Mouse (Mus musculus) lung, postnatal 0 days (tissue): Measurements from ENCODE around the gene Gm29609.
A peak's percentile ranks its signal among the peaks of the same experiment; 100 is the strongest.

ENCODE experiments used
- CTCF ChIP-seq: IDR thresholded peaks from 2 replicates; pipeline ENCODE4 v1.5.1; 2016; ENCODE audit warnings: antibody characterized with exemption, mild to moderate bottlenecking
- EP300 ChIP-seq: IDR thresholded peaks from 2 replicates; pipeline ENCODE4 v1.6.1; 2016; ENCODE audit warnings: antibody characterized with exemption, mild to moderate bottlenecking, control low read depth

DNA sequence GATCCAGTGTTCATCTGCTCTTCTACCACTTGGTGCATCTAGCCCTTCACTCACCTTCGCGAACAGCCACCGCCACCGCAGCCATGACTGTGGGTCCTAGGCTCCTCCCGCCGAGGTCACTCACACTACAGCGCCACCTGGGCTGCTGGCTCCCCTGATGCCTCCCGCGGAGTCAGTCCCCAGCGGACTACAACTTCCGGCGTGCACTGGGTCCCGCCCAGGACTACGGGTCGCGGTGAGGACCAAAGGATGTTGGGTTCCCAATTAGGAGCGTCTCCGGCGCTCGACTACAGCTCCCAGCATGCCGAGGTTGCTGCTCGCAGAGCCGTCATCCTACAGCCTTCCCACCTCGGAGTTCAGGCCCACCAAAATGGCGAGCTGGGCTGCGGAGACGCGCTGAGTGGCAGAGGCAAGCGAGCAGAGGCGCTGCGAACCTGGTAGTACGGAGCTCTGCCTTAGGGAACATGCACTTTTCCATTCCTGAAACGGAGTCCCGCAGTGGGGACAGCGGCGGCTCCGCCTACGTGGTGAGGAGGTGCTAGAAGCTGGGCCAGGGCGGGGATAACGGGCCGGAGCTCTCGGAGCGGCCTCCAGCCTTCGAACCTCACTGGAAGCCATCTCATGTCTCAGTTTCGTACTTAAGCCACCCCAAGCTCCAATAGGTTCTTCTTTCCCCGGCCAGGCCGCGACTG, 13.4 kb upstream of the Gm29609 start, which contains the start of the genes Snx17 and Eif2b4:
- TF ChIP-seq CTCF (peak; percentile 79), EP300 (no peak)
